Mouse (Mus musculus) adrenal gland, adult (tissue): ENCODE results near the gene Prm2.
A peak's percentile ranks its signal among the peaks of the same experiment; 100 is the strongest.

ENCODE experiments used
- DNase-seq, 2 experiments: peaks; one replicate each; pipeline ENCODE4 v3.0.0; 2022 to 2023; ENCODE audit warnings: low spot score in 1 of 2; ENCODE audit not compliant: inconsistent age in 2 of 2

The Prm2 gene

GRCm38 (mm10) chr16:10796034-10796433 is at the start of gene Prm2:
Gene Prm2 (minus strand): TSS chr16:10796134.
- no peak for DNase-seq

- peak in 1 of 2 experiments; percentile 68 for DNase-seq
Observed at GRCm38 (mm10) chr16:10844319-10844670, 48.4 kb upstream of the Prm2 start.

- DNase-seq = peak; percentile 60 to 83
Observed at GRCm38 (mm10) chr16:10843486-10844318, 47.8 kb upstream of the Prm2 start.

GRCm38 (mm10) chr16:10842282-10842855 is 46.4 kb upstream of the Prm2 start:
- peak; percentile 42 to 82 for DNase-seq

- no peak for DNase-seq
Observed at GRCm38 (mm10) chr16:10840018-10840417, 44.1 kb upstream of the Prm2 start.

- DNase-seq = no peak
Observed at GRCm38 (mm10) chr16:10838487-10839245, 42.7 kb upstream of the Prm2 start.

GRCm38 (mm10) chr16:10837903-10838302 is 42.0 kb upstream of the Prm2 start:
- no peak for DNase-seq

GRCm38 (mm10) chr16:10837250-10837649 is 41.3 kb upstream of the Prm2 start:
- peak in 1 of 2 experiments; percentile 61 for DNase-seq

- peak in 1 of 2 experiments; percentile 17 for DNase-seq
Observed at GRCm38 (mm10) chr16:10836388-10836787, 40.5 kb upstream of the Prm2 start.

- peak; percentile 88 to 94 for DNase-seq
Observed at GRCm38 (mm10) chr16:10834911-10835587, 39.1 kb upstream of the Prm2 start, which contains the start of gene Rmi2. Gene Rmi2 (plus strand): TSS chr16:10835059.

- no peak for DNase-seq
Observed at GRCm38 (mm10) chr16:10834542-10834910, 38.6 kb upstream of the Prm2 start.

GRCm38 (mm10) chr16:10828461-10828805 is 32.5 kb upstream of the Prm2 start:
- no peak for DNase-seq

GRCm38 (mm10) chr16:10827766-10828460 is 32.0 kb upstream of the Prm2 start:
- DNase-seq = no peak

GRCm38 (mm10) chr16:10827269-10827668 is 31.3 kb upstream of the Prm2 start:
- DNase-seq = no peak

- DNase-seq = no peak
Observed at GRCm38 (mm10) chr16:10825840-10826239, 29.9 kb upstream of the Prm2 start.

- DNase-seq = no peak
Observed at GRCm38 (mm10) chr16:10824536-10824935, 28.6 kb upstream of the Prm2 start.

- no peak for DNase-seq
Observed at GRCm38 (mm10) chr16:10821387-10821786, 25.5 kb upstream of the Prm2 start.

GRCm38 (mm10) chr16:10819966-10820365 is 24.0 kb upstream of the Prm2 start:
- DNase-seq = no peak

- DNase-seq = no peak
Observed at GRCm38 (mm10) chr16:10818579-10819135, 22.7 kb upstream of the Prm2 start.

GRCm38 (mm10) chr16:10814864-10815263 is 18.9 kb upstream of the Prm2 start:
- DNase-seq = peak; percentile 41 to 77
